Mouse (Mus musculus) heart, embryonic 14.5 days (tissue): ENCODE results near the gene Btaf1. TPM values are rescaled to one million over a fixed set of nuclear protein-coding genes. Genes with fewer than 3 reads are reported as not detected.
A peak's percentile ranks its signal among the peaks of the same experiment; 100 is the strongest.

Source experiments
- ATAC-seq: fragments of 200-750 bp; cut with Nextera tagmentation; 2 replicates; pipeline ENCODE4 v1.8.0; 2017; ENCODE audit warnings: low read depth, moderate TSS enrichment; ENCODE audit not compliant: insufficient number of reproducible peaks, insufficient read depth, low FRiP score
- H3K27ac ChIP-seq, 2 experiments: fragments of 200-500 bp in 1 of 2; fragments of 300-500 bp in 1 of 2; sonication (generic) in 1 of 2; replicated peaks in 1 of 2; 2 replicates each; pipeline ENCODE4 v1.5.1; 2012 to 2014; ENCODE audit warnings: low read depth in 2 of 2, low read length in 2 of 2, control low read depth in 1 of 2, mild to moderate bottlenecking in 1 of 2, mixed read lengths in 1 of 2; ENCODE audit not compliant: control insufficient read depth in 1 of 2, insufficient read depth in 1 of 2
- H3K27me3 ChIP-seq: fragments of 300-500 bp; sonication (generic); 2 replicates; pipeline ENCODE4 v1.6.1; 2014; ENCODE audit warnings: mild to moderate bottlenecking, low read length, control low read depth; ENCODE audit not compliant: control insufficient read depth, insufficient read depth
- H3K36me3 ChIP-seq: fragments of 300-500 bp; sonication (generic); 2 replicates; pipeline ENCODE4 v1.6.1; 2014; ENCODE audit warnings: mild to moderate bottlenecking, control low read depth, low read length, mixed read lengths; ENCODE audit not compliant: control insufficient read depth, insufficient read depth
- H3K4me1 ChIP-seq, 2 experiments: fragments of 200-500 bp in 1 of 2; fragments of 300-500 bp in 1 of 2; sonication (generic) in 1 of 2; 2 replicates each; pipeline ENCODE4 v1.6.1; 2012 to 2014; ENCODE audit warnings: low read length in 2 of 2, control low read depth in 1 of 2, mixed read lengths in 1 of 2; ENCODE audit not compliant: control insufficient read depth in 2 of 2, insufficient read depth in 2 of 2
- H3K4me2 ChIP-seq: fragments of 300-500 bp; sonication (generic); 2 replicates; pipeline ENCODE4 v1.6.1; 2014; ENCODE audit warnings: mild to moderate bottlenecking, low read length
- H3K4me3 ChIP-seq, 2 experiments: fragments of 200-500 bp in 1 of 2; fragments of 300-500 bp in 1 of 2; sonication (generic) in 1 of 2; 2 replicates each; pipeline ENCODE4 v1.5.1; 2012 to 2014; ENCODE audit warnings: low read length in 2 of 2, mild to moderate bottlenecking in 2 of 2, control low read depth in 1 of 2, low read depth in 1 of 2, moderate library complexity in 1 of 2; ENCODE audit not compliant: control insufficient read depth in 1 of 2, insufficient read depth in 1 of 2
- H3K9ac ChIP-seq: fragments of 300-500 bp; sonication (generic); 2 replicates; pipeline ENCODE4 v1.6.1; 2014; ENCODE audit warnings: mild to moderate bottlenecking, low read length
- H3K9me3 ChIP-seq: fragments of 300-500 bp; sonication (generic); 2 replicates; pipeline ENCODE4 v1.6.1; 2016; ENCODE audit warnings: low read length, control low read depth; ENCODE audit not compliant: control insufficient read depth
- WGBS: fragments of 180-500 bp; shearing (Covaris S2); extraction: QIAGEN DNeasy Blood & Tissue Kit; methylation state at CpG from one replicate; pipeline ENCODE4 v1.1.7; 2014; 5-methylcytosine and 5-hydroxymethylcytosine counted together
- polyA plus RNA-seq: library from polyadenylated mRNA; unstranded; fragments of >200 nt; fragmentation: Nextera tagmentation; extraction: Ambion mirVana; gene quantifications from 2 replicates; pipeline ENCODE4 v1.2.1, GENCODE M21; 2014

Btaf1 gene
- polyA plus RNA-seq, result 11.0 and 11.3 TPM in 2 replicates

DNA sequence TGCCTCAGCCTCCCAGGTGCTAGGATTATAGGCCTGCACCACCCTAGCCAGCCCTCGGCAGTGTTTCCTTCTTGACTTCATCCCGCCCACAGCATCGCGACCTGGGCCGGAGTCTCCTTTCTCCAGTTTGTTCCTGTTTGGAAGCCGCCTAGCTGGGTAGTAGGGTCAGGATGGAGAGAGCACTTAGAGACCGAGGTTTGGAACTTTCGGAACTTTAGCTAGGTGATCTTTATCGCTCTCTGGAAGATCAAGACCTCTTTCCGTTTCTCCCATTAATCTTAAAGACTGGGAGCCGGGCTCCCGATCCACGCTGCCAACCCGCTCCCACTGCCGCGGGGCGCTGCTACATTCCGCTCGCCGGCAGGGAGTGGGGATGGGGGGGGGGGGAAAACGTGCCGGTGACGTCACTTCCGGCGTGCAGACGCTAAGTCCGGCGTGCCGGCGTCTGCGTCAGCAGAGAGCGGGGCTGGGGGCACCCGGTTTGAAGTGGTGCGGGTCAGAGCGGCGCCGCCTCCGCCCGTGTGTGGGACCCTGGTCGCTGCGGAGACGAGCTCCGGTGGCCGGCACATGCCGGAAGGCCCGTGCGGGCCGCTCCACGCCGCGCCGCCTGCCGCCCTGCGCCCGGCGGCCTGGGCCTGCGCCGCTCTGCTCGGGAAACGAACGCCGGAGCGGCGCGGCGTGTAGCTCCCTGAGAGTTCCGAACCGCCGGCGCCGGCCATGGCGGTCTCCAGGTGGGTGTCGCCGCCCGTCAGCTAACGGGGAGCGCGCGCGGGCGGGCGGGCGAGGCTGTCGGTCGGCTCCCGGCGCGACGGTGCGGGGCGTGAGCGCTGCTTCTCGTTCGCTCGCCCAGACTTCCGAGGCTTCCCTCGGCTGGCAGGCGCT, at the start of gene Btaf1:
Btaf1 (plus strand) TSS at position 409 of the 882 bp plus-strand sequence.
- Histone ChIP-seq H3K36me3 (no peaks in the 10 kb centered on the region), H3K4me1 (peaks cover 0 to 15% of the 10 kb centered on the region in 2 experiments; a peak in 2 of 4 replicates), H3K27me3 (no peaks in the 10 kb centered on the region), H3K27ac (peak within 1 kb of the TSS; percentile 90 to 96), H3K4me2 (peak within 1 kb of the TSS; percentile 79), H3K9ac (peak within 1 kb of the TSS; percentile 93), H3K4me3 (peak within 1 kb of the TSS; percentile 95 to 96), H3K9me3 (no peaks in the 10 kb centered on the region)
- ATAC-seq, result peak; percentile 93
- 0% methylated on average over 97 of the region's 98 CpGs for WGBS

DNA sequence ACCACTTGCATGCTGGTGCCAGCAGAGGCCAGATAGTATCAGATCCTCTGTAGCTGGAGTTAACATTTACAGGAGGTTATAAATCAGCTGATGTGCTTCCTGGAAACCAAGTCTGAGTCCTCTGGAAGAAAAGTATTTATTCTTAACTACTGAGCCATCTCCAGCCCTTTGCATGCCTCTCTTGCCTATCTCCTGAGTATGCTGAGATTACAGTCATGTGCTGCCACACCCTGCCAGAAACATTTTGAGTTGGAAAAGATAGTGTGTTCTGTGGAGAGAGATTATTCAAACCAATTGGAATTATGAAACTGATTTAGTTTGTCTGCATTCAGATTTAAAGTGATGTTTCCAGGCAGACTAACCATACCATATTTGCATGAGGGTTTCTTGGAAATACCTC, 48.5 kb upstream of the Btaf1 start:
- H3K36me3 ChIP-seq, result peaks cover 96% of the 10 kb centered on the region
- no peak overlapping the region for H3K9ac ChIP-seq
- no peak overlapping the region for H3K4me2 ChIP-seq
- H3K9me3 ChIP-seq, result no peaks in the 10 kb centered on the region
- H3K4me1 ChIP-seq, result peaks cover 2 to 14% of the 10 kb centered on the region in 2 experiments; a peak in 3 of 4 replicates
- ATAC-seq, result no peak
- no peak overlapping the region for H3K4me3 ChIP-seq
- 0 out of 4 replicates have a peak overlapping the region, but pooled peaks of 1 of the 2 experiments have one; percentile 9 for H3K27ac ChIP-seq
- H3K27me3 ChIP-seq, result no peaks in the 10 kb centered on the region

DNA sequence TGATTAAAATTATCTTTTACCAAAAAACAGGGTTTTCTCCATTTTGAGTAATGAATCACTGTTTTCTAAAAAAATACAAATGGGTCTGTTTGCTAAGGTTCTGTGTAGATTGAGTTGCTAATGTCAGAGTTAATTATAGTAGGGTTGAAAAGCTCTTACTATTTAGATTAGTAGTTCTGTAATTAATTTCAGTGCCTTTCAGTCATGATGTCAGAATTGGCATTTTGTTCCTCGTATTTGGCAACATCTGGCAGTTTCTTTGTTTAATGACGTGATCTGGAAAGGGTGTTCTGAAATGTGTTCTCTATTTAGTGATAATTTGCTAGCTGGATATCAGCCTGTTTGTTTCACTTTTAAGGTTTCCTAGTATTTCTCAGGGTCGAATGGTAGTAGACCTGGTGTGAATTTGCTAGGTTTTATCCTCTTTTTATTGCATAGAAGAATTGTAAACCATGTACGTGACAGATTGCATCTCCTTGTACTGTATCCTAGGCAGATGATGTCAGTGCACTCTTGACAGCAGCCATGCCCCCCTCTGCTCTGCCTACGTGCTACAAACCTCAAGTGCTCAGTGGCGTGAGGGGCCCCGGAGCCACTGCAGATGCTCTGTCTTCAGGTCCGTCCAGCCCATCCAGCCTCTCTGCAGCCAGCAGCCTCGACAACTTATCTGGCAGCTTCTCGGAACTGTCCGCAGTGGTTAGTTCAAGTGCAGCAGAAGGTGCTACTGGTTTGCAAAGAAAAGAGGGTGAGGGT, 47.0 kb upstream of the Btaf1 start:
- Histone ChIP-seq H3K36me3 (peaks cover 97% of the 10 kb centered on the region), H3K9ac (peak overlapping the region; percentile 10; the same call in 1 of the 2 replicates), H3K9me3 (no peaks in the 10 kb centered on the region), H3K4me2 (peak overlapping the region; percentile 30), H3K27ac (peak overlapping the region; percentile 60 to 76), H3K4me3 (no peak overlapping the region), H3K27me3 (no peaks in the 10 kb centered on the region), H3K4me1 (peaks cover 2 to 14% of the 10 kb centered on the region in 2 experiments; a peak in 3 of 4 replicates)
- peak; percentile 87 for ATAC-seq
- WGBS, result 30% methylated on average over 11 of the region's 11 CpGs

DNA sequence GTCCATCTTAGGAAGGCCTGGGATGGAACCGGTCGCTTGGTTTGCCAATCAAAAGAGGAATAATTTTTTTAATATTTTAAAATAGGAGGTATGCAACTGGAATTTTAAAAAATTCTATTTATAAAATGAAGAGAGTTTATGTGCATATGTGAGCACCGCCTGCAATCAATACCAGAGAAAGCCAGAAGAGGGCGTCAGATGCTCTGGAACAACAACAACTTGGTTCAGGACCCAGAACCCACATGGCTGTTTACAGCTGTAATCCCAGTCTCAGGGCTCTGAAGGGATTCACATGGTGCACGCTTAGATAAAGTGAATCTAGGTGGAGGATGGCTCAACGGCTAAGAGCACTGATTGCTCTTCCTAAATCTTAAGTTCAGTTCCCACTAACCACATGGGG, 42.8 kb upstream of the Btaf1 start:
- WGBS, result 82% methylated on average over 6 of the region's 6 CpGs
- no peaks in the 10 kb centered on the region for H3K9me3 ChIP-seq
- no peaks in the 10 kb centered on the region for H3K27me3 ChIP-seq
- H3K4me1 ChIP-seq, result peaks cover 2 to 7% of the 10 kb centered on the region in 2 experiments; a peak in 3 of 4 replicates
- no peak overlapping the region for H3K4me3 ChIP-seq
- no peak overlapping the region for H3K4me2 ChIP-seq
- no peak overlapping the region for H3K9ac ChIP-seq
- no peak overlapping the region for H3K27ac ChIP-seq
- H3K36me3 ChIP-seq, result peaks cover 99% of the 10 kb centered on the region
- ATAC-seq, result no peak

DNA sequence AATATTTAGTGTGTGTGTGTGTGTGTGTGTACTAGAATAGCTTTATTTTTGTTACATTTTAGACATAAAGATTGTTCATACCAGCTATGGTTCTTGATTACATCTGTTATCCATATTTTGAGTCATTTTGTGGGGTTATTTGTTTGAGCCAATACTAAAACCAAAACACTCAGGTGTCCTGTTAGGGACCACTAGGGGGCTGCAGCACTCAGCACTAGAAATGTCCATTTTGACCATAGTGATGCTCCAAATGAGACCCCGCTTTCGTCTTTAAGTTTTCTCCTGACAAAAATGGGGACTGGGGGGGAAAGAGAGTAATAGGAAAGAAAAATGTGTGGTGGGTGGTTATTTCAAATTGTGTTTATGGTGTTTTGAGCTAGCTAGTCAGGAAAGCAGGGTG, 39.6 kb upstream of the Btaf1 start:
- Histone ChIP-seq H3K27ac (no peak overlapping the region), H3K4me3 (no peak overlapping the region), H3K27me3 (no peaks in the 10 kb centered on the region), H3K36me3 (peaks cover 99% of the 10 kb centered on the region), H3K9ac (no peak overlapping the region), H3K4me2 (no peak overlapping the region), H3K4me1 (no peaks in the 10 kb centered on the region), H3K9me3 (no peaks in the 10 kb centered on the region)
- 91% methylated on average over 2 of the region's 2 CpGs for WGBS
- ATAC-seq, result no peak

DNA sequence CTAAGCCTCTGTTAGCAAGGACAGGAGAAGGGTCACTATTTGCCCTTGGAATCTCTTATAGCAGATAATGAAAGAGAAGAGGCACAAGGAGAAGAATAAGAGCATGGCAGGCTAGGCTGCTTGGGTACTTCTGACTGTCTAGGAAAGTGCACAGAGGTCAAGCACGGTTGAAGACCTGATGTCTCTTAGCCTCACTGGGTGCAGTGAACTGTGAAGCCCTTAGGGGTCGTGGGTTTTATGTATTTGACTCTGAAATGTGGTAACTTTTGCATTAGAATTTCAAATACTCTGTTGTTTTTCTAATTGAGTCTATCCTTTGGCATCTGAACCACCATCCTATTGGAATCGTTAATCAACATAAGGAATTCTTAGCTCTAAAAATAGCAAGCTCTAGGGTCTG, 38.2 kb upstream of the Btaf1 start:
- no peaks in the 10 kb centered on the region for H3K4me1 ChIP-seq
- no peak for ATAC-seq
- no peak overlapping the region for H3K4me3 ChIP-seq
- peaks cover 99% of the 10 kb centered on the region for H3K36me3 ChIP-seq
- H3K9ac ChIP-seq, result no peak overlapping the region
- no peaks in the 10 kb centered on the region for H3K27me3 ChIP-seq
- no peak overlapping the region for H3K27ac ChIP-seq
- H3K4me2 ChIP-seq, result no peak overlapping the region
- no peaks in the 10 kb centered on the region for H3K9me3 ChIP-seq
- 60% methylated on average over 3 of the region's 3 CpGs for WGBS

DNA sequence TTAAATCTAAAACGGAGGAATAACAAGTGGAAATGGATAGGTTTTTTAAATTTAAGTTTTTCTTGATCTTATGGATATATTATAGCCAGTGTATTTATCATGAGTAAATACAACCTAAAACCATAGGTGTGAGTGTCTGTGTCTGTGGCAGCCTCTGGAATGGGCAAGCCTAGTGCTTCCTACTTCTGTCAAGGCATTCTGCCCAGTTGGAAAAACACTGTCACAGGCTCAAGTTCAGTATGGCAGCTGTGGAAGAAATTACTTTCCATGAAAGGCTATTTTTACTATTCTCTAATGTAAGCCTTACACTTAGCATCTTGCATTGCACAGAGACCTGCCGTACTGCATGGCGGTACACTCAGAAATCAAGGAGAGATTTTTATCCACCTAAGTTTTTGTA, 34.1 kb upstream of the Btaf1 start:
- ATAC-seq, result no peak

More for the DNA sequence above, 34.1 kb upstream of the Btaf1 start:
- Histone ChIP-seq H3K36me3 (peaks cover 88% of the 10 kb centered on the region), H3K4me2 (no peak overlapping the region), H3K4me1 (no peaks in the 10 kb centered on the region), H3K9me3 (no peaks in the 10 kb centered on the region), H3K27ac (no peak overlapping the region), H3K4me3 (no peak overlapping the region), H3K27me3 (no peaks in the 10 kb centered on the region), H3K9ac (no peak overlapping the region)
- 98% methylated on average over 3 of the region's 3 CpGs for WGBS
